Mouse (Mus musculus) myocyte (in vitro differentiated cells): Measurements from ENCODE around the gene Ncam1.

ENCODE experiments used
- CEBPB ChIP-seq: IDR thresholded peaks from 2 replicates; pipeline ENCODE4 v1.6.1; 2011; ENCODE audit warnings: mild to moderate bottlenecking, moderate library complexity; ENCODE audit not compliant: poor library complexity, insufficient read depth, severe bottlenecking
- E2F4 ChIP-seq: IDR thresholded peaks from one replicate; pipeline ENCODE4 v1.6.1; 2011; ENCODE audit warnings: mild to moderate bottlenecking, control low read depth, moderate library complexity; ENCODE audit not compliant: insufficient read depth
- MAX ChIP-seq: IDR thresholded peaks from one replicate; pipeline ENCODE4 v1.6.1; 2011; ENCODE audit warnings: low read depth, mild to moderate bottlenecking, control low read depth
- MYOD1 ChIP-seq, 3 experiments: IDR thresholded peaks; one replicate each; pipeline ENCODE4 v1.6.1; 2011; ENCODE audit warnings: control low read depth in 2 of 3, low read depth in 2 of 3, mild to moderate bottlenecking in 2 of 3, moderate library complexity in 1 of 3; ENCODE audit not compliant: insufficient read length in 2 of 3, control insufficient read depth in 1 of 3
- MYOG ChIP-seq, 3 experiments: IDR thresholded peaks; one replicate each; pipeline ENCODE4 v1.6.1; 2011; ENCODE audit warnings: control low read depth in 2 of 3, low read depth in 2 of 3, mild to moderate bottlenecking in 2 of 3; ENCODE audit not compliant: insufficient read length in 2 of 3, control insufficient read depth in 1 of 3, insufficient read depth in 1 of 3
- POLR2A ChIP-seq: IDR thresholded peaks from one replicate; pipeline ENCODE4 v1.6.1; 2011; ENCODE audit warnings: low read depth, mild to moderate bottlenecking, control low read depth, moderate library complexity; ENCODE audit not compliant: insufficient read length
- POLR2AphosphoS2 ChIP-seq: IDR thresholded peaks from one replicate; pipeline ENCODE4 v1.6.1; 2011; ENCODE audit warnings: low read depth, control low read depth; ENCODE audit not compliant: insufficient read length
- TCF12 ChIP-seq: IDR thresholded peaks from one replicate; pipeline ENCODE4 v1.6.1; 2011; ENCODE audit warnings: mild to moderate bottlenecking, control low read depth; ENCODE audit not compliant: poor library complexity, insufficient read depth, severe bottlenecking
- USF1 ChIP-seq: IDR thresholded peaks from one replicate; pipeline ENCODE4 v1.6.1; 2011; ENCODE audit warnings: low read depth, mild to moderate bottlenecking, control low read depth, moderate library complexity

DNA sequence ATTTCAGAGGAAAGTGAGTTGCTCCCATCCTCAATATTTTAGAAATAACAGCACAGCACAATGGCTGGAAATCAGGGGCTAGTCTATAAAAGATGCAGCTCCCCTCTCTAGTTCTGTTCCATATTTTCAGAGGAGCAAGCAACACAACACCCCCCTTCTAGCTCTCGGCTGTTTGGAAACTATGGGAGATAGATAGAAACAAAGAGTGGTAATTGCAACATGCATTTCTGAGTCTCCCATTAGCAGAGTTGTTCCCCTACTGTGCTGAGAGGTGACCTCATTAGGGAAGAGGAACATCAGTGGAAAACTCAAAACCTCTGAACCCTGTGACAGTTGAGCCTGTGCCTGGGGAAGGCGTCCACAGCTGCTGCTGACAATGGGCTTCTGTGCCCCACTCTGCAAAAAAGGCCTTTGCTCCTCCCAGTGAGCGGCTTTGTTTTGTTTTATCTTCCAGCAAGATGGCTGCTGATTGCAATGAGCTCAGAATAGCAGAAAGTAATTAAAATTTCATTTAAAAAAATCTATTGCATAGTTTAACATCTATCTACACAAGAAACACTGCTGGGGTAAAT, 174.7 kb downstream of the Ncam1 start:
- TF ChIP-seq POLR2A: no peak
- TF ChIP-seq CEBPB: no peak
- TF ChIP-seq POLR2AphosphoS2: no peak
- no peak for TF ChIP-seq TCF12
- TF ChIP-seq MYOD1 (IDR thresholded peaks at IDR 0.05; ENCODE audit: control insufficient read depth in 1 of 3, insufficient read length in 2 of 3, low read depth in 2 of 3): no peak
- TF ChIP-seq MAX: no peak
- TF ChIP-seq USF1: no peak
- TF ChIP-seq E2F4: no peak
- TF ChIP-seq MYOG (IDR thresholded peaks at IDR 0.05; ENCODE audit: control insufficient read depth in 1 of 3, insufficient read depth in 1 of 3, insufficient read length in 2 of 3, low read depth in 2 of 3): no peak
